Mouse (Mus musculus): ENCODE measurements around the gene P2rx4. TPM values are rescaled to one million over a fixed set of nuclear protein-coding genes. Genes with fewer than 3 reads are reported as not detected.
A peak's percentile ranks its signal among the peaks of the same experiment; 100 is the strongest.

Gene P2rx4
- polyA plus RNA-seq, 2 experiments, result 12.2 to 19.9 TPM

DNA sequence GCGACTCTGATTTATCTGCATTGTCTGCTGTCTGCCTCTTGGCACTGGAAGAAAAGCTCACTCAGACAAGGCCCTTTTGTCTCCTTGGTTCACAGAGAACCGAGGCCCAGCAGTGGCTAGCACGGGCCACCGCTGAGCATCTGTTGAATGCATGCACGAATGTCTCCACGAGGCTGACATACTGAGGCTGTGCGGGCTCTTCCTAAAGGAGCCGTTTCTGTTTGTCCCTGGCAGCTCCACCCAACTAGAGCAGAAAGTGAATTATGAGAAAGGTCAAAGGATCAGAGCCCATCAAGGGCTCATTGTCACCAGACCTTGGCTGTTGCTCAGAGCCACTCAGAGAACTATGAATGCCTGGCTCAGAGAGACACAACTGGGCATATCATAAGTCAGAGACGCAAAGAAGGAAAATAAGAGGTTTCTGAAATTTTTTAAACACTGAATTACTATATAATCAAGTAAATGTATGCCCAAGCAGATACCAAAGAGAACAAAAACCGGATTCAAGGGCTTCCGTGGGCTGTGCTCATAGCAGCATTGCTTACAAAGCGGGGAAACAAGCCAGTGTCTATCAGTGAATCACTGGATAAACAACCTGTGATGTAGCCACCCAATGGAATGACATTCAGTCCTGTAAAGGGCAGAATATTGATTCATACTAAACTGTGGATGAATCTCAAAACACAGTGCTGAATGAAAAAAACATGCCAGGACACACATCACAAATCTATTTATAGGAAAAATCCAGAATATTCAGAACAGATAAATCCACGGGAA, 13.7 kb upstream of the P2rx4 start:
- no peaks in the 10 kb centered on the region for H3K9me3 ChIP-seq (ENCODE audit: control insufficient read depth, low read length)
- no peaks in the 10 kb centered on the region for H3K36me3 ChIP-seq (replicated peaks; ENCODE audit: control insufficient read depth, insufficient read depth, low read depth)
- H3K4me1 ChIP-seq (replicated peaks; ENCODE audit: control insufficient read depth in 2 of 2, insufficient read depth in 2 of 2, low read length in 1 of 2), result peaks cover 14 to 27% of the 10 kb centered on the region in 2 experiments
- WGBS (ENCODE audit: insufficient replicate concordance), result 57% methylated on average over 13 of the region's 13 CpGs
- no peak overlapping the region for H3K9ac ChIP-seq (replicated peaks)
- DNase-seq (ENCODE audit: low read depth in 3 of 3, low spot score in 3 of 3) (no peak), ATAC-seq (ENCODE audit: insufficient read depth) (no peak)
- no peak overlapping the region for H3K4me3 ChIP-seq (ENCODE audit: insufficient read depth in 1 of 2, low read depth in 2 of 2, low read length in 2 of 2)
- TF ChIP-seq CTCF (IDR thresholded peaks at IDR 0.05; ENCODE audit: low read depth), result no peak
- TF ChIP-seq EP300 (IDR thresholded peaks at IDR 0.05; ENCODE audit: low read depth), result no peak
- no peak overlapping the region for H3K27ac ChIP-seq
- no peak overlapping the region for H3K4me2 ChIP-seq (ENCODE audit: low read depth)
- H3K27me3 ChIP-seq (ENCODE audit: control insufficient read depth, insufficient read depth, low read length), result no peaks in the 10 kb centered on the region

- H3K27me3 ChIP-seq (ENCODE audit: control insufficient read depth, insufficient read depth, low read length), result no peaks in the 10 kb centered on the region
- TF ChIP-seq EP300 (IDR thresholded peaks at IDR 0.05; ENCODE audit: low read depth) (no peak), CTCF (IDR thresholded peaks at IDR 0.05; ENCODE audit: low read depth) (no peak)
- no peak overlapping the region for H3K9ac ChIP-seq (replicated peaks)
- H3K9me3 ChIP-seq (ENCODE audit: control insufficient read depth, low read length), result no peaks in the 10 kb centered on the region
- no peak overlapping the region for H3K4me3 ChIP-seq (ENCODE audit: insufficient read depth in 1 of 2, low read depth in 2 of 2, low read length in 2 of 2)
- DNase-seq (ENCODE audit: low read depth in 3 of 3, low spot score in 3 of 3) (no peak), ATAC-seq (ENCODE audit: insufficient read depth) (no peak)
- H3K27ac ChIP-seq, result no peak overlapping the region
- no peaks in the 10 kb centered on the region for H3K36me3 ChIP-seq (replicated peaks; ENCODE audit: control insufficient read depth, insufficient read depth, low read depth)
- H3K4me1 ChIP-seq (replicated peaks; ENCODE audit: control insufficient read depth in 2 of 2, insufficient read depth in 2 of 2, low read length in 1 of 2), result peaks cover 30 to 46% of the 10 kb centered on the region in 2 experiments
- H3K4me2 ChIP-seq (ENCODE audit: low read depth), result no peak overlapping the region
- 74% methylated on average over 8 of the region's 8 CpGs for WGBS (ENCODE audit: insufficient replicate concordance)
These were observed 11.8 kb upstream of the P2rx4 start for GRCm38 (mm10) chr5:122695516-122695915.

DNA sequence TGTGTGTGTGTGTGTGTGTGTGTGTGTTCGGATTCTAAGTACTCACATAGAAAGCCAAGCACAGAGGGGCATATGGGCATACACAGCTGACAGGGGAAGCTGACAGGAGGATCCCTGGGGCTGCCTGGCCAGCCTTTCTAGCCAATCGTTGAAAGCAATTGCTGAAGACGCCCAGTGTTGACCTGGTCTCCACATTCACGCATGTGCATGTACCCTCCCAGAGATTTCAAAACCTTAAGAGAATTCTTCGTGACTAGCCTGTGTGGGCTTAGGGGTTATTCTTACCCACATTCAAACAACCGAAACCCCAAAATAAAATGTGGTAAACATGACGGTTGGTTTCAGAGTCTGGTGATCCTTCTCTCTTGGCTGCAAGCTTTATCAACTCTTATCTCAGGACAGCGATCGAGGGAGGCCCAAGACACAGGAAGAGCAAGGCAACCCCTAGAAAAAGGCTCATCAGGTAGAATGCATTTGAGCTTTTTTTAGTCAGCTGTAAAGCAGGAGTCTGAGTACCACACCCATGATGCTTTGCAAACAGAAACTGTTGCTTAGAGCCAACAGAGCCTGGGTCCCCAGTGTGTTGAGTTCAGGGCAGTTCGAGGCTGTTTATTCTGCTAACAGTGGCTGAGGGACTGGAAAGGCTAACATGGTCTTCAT, 9.2 kb upstream of the P2rx4 start:
- no peaks in the 10 kb centered on the region for H3K9me3 ChIP-seq (ENCODE audit: control insufficient read depth, low read length)
- WGBS (ENCODE audit: insufficient replicate concordance), result 23% methylated on average over 10 of the region's 10 CpGs

DNA sequence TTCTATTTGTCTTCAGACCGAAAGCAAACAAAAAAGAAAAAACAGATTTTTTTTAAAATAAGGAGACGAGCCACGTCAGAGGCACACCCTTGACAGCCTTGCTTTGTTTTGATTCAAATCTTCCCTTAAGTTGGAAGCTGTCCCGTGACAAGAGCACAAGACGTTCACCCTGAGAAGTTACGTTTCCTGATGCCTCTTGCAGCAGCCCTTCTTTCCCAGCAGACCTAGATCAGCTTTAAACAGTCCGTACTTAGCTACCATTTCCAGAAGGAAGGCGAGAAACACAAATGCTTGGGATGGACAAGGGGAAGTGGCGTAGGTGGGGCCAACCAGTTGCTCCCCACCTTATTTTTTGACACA, 8.7 kb upstream of the P2rx4 start:
- H3K4me2 ChIP-seq (ENCODE audit: low read depth), result peak overlapping the region; percentile 39
- no peak for DNase-seq (ENCODE audit: low read depth in 3 of 3, low spot score in 3 of 3)
- H3K36me3 ChIP-seq (replicated peaks; ENCODE audit: control insufficient read depth, insufficient read depth, low read depth), result no peaks in the 10 kb centered on the region
- 38% methylated on average over 9 of the region's 9 CpGs for WGBS (ENCODE audit: insufficient replicate concordance)
- H3K27me3 ChIP-seq (ENCODE audit: control insufficient read depth, insufficient read depth, low read length), result no peaks in the 10 kb centered on the region
- H3K4me3 ChIP-seq (ENCODE audit: insufficient read depth in 1 of 2, low read depth in 2 of 2, low read length in 2 of 2), result no peak overlapping the region
- H3K9me3 ChIP-seq (ENCODE audit: control insufficient read depth, low read length), result no peaks in the 10 kb centered on the region
- no peak overlapping the region for H3K27ac ChIP-seq
- TF ChIP-seq EP300 (IDR thresholded peaks at IDR 0.05; ENCODE audit: low read depth), result no peak
- no peak for TF ChIP-seq CTCF (IDR thresholded peaks at IDR 0.05; ENCODE audit: low read depth)
- no peak for ATAC-seq (ENCODE audit: insufficient read depth)
- H3K9ac ChIP-seq (replicated peaks), result no peak overlapping the region
- H3K4me1 ChIP-seq (replicated peaks; ENCODE audit: control insufficient read depth in 2 of 2, insufficient read depth in 2 of 2, low read length in 1 of 2), result peaks cover 40 to 51% of the 10 kb centered on the region in 2 experiments

More for the DNA sequence above, 9.2 kb upstream of the P2rx4 start:
- Histone ChIP-seq H3K4me2 (ENCODE audit: low read depth) (peak overlapping the region; percentile 39), H3K9ac (replicated peaks) (no peak overlapping the region), H3K4me3 (ENCODE audit: insufficient read depth in 1 of 2, low read depth in 2 of 2, low read length in 2 of 2) (no peak overlapping the region), H3K27ac (no peak overlapping the region), H3K4me1 (replicated peaks; ENCODE audit: control insufficient read depth in 2 of 2, insufficient read depth in 2 of 2, low read length in 1 of 2) (peaks cover 38 to 52% of the 10 kb centered on the region in 2 experiments), H3K36me3 (replicated peaks; ENCODE audit: control insufficient read depth, insufficient read depth, low read depth) (no peaks in the 10 kb centered on the region), H3K27me3 (ENCODE audit: control insufficient read depth, insufficient read depth, low read length) (no peaks in the 10 kb centered on the region)
- DNase-seq (ENCODE audit: low read depth in 3 of 3, low spot score in 3 of 3) (no peak), ATAC-seq (ENCODE audit: insufficient read depth) (peak; percentile 17; the same call in 1 of the 2 replicates)
- TF ChIP-seq EP300 (IDR thresholded peaks at IDR 0.05; ENCODE audit: low read depth) (no peak), CTCF (IDR thresholded peaks at IDR 0.05; ENCODE audit: low read depth) (no peak)

- WGBS (ENCODE audit: insufficient replicate concordance), result 27% methylated on average over 12 of the region's 12 CpGs
- H3K4me3 ChIP-seq (ENCODE audit: insufficient read depth in 1 of 2, low read depth in 2 of 2, low read length in 2 of 2), result no peak overlapping the region
- peak; percentile 61 for TF ChIP-seq EP300 (IDR thresholded peaks at IDR 0.05; ENCODE audit: low read depth)
- TF ChIP-seq CTCF (IDR thresholded peaks at IDR 0.05; ENCODE audit: low read depth), result no peak
- no peaks in the 10 kb centered on the region for H3K27me3 ChIP-seq (ENCODE audit: control insufficient read depth, insufficient read depth, low read length)
- DNase-seq (ENCODE audit: low read depth in 3 of 3, low spot score in 3 of 3) (peak in 1 of 3 experiments; percentile 41), ATAC-seq (ENCODE audit: insufficient read depth) (peak; percentile 66; the same call in 1 of the 2 replicates)
- H3K9me3 ChIP-seq (ENCODE audit: control insufficient read depth, low read length), result no peaks in the 10 kb centered on the region
- H3K4me2 ChIP-seq (ENCODE audit: low read depth), result peak overlapping the region; percentile 54
- H3K36me3 ChIP-seq (replicated peaks; ENCODE audit: control insufficient read depth, insufficient read depth, low read depth), result no peaks in the 10 kb centered on the region
- H3K27ac ChIP-seq, result peak overlapping the region; percentile 22
- no peak overlapping the region for H3K9ac ChIP-seq (replicated peaks)
- H3K4me1 ChIP-seq (replicated peaks; ENCODE audit: control insufficient read depth in 2 of 2, insufficient read depth in 2 of 2, low read length in 1 of 2), result peaks cover 40 to 51% of the 10 kb centered on the region in 2 experiments
These were observed 7.1 kb upstream of the P2rx4 start for GRCm38 (mm10) chr5:122700109-122700836.

Data from liver, embryonic 14.5 days (tissue).